ENCODE assay signal across 8 mouse cellular contexts in genomic region chr2:3229060-3229459, GRCm38 (mm10). TPM values are rescaled to one million over a fixed set of nuclear protein-coding genes. Genes with fewer than 3 reads are reported as not detected.
DNase-seq lines count a peak whose midpoint lies in the region; ATAC-seq and TF ChIP-seq lines count a peak whose summit lies in the region.

No protein-coding gene starts in this region.

- DNase-seq in 3T3-L1 (ENCODE audit: low read depth, low spot score), result peak; percentile 74
- DNase-seq in adrenal gland, adult 2 months, result peak; percentile 79
- peak; percentile 23 for DNase-seq in embryo, embryonic 11.5 days (ENCODE audit: low read depth, low spot score)
- DNase-seq in heart, adult 9 months (ENCODE audit: low spot score in 2 of 2), result peak; percentile 43 to 76
- peak; percentile 25 for DNase-seq in liver, adult 2 months (ENCODE audit: extremely low read depth, low read depth, low spot score)
- DNase-seq in testis, postnatal 14 days (ENCODE audit: low spot score), result peak; percentile 36

- WGBS in kidney, embryonic 15.5 days, result 11% methylated on average over 2 of the region's 2 CpGs
- 16% methylated on average over 2 of the region's 2 CpGs for WGBS in liver, adult 2 months
- 21% methylated on average over 2 of the region's 2 CpGs for WGBS in neural tube, embryonic 12.5 days

- ATAC-seq in kidney, embryonic 15.5 days (replicated peaks; ENCODE audit: low FRiP score), result peak; percentile 86
- peak; percentile 66; the same call in 1 of the 2 replicates for ATAC-seq in neural tube, embryonic 12.5 days (ENCODE audit: low FRiP score, low read depth)

- H3K9ac ChIP-seq in kidney, embryonic 15.5 days, result no peak overlapping the region
- no peak overlapping the region for H3K9ac ChIP-seq in liver, adult 2 months (ENCODE audit: low read depth, low read length)
- H3K9ac ChIP-seq in neural tube, embryonic 12.5 days, result no peak overlapping the region

- no peaks in the 10 kb centered on the region for H3K79me2 ChIP-seq in liver, adult 2 months (ENCODE audit: control insufficient read depth, insufficient read depth, low read length)

- H3K27me3 ChIP-seq in kidney, embryonic 15.5 days, result no peaks in the 10 kb centered on the region
- H3K27me3 ChIP-seq in liver, adult 2 months (ENCODE audit: control insufficient read depth, insufficient read depth, low read length), result no peaks in the 10 kb centered on the region
- H3K27me3 ChIP-seq in neural tube, embryonic 12.5 days (replicated peaks), result no peaks in the 10 kb centered on the region

- H3K36me3 ChIP-seq in kidney, embryonic 15.5 days, result peaks cover 34% of the 10 kb centered on the region
- no peaks in the 10 kb centered on the region for H3K36me3 ChIP-seq in liver, adult 2 months (ENCODE audit: control insufficient read depth, insufficient read depth, low read length)
- H3K36me3 ChIP-seq in neural tube, embryonic 12.5 days, result peaks cover 21% of the 10 kb centered on the region

- H3K27ac ChIP-seq in kidney, embryonic 15.5 days, result no peak overlapping the region
- no peak overlapping the region for H3K27ac ChIP-seq in liver, adult 2 months (replicated peaks; ENCODE audit: insufficient read depth, low read depth, low read length)
- no peak overlapping the region for H3K27ac ChIP-seq in neural tube, embryonic 12.5 days

- no peak overlapping the region for H3K4me2 ChIP-seq in kidney, embryonic 15.5 days
- H3K4me2 ChIP-seq in neural tube, embryonic 12.5 days (replicated peaks), result no peak overlapping the region

- no peak for TF ChIP-seq POLR2A in liver, adult 2 months (IDR thresholded peaks at IDR 0.05; ENCODE audit: extremely low read depth, insufficient read depth, low read length)

- H3K4me1 ChIP-seq in kidney, embryonic 15.5 days, result no peaks in the 10 kb centered on the region
- no peaks in the 10 kb centered on the region for H3K4me1 ChIP-seq in liver, adult 2 months (ENCODE audit: control insufficient read depth, insufficient read depth, low read length)
- no peaks in the 10 kb centered on the region for H3K4me1 ChIP-seq in neural tube, embryonic 12.5 days

- H3K4me3 ChIP-seq in kidney, embryonic 15.5 days (replicated peaks), result no peak overlapping the region
- H3K4me3 ChIP-seq in liver, adult 2 months (ENCODE audit: insufficient read depth, low read depth, low read length), result no peak overlapping the region
- H3K4me3 ChIP-seq in neural tube, embryonic 12.5 days, result no peak overlapping the region

- peak; percentile 87 for TF ChIP-seq CTCF in liver, adult 2 months (IDR thresholded peaks at IDR 0.05; ENCODE audit: low read depth, low read length)

- H3K9me3 ChIP-seq in kidney, embryonic 15.5 days (replicated peaks), result no peaks in the 10 kb centered on the region
- no peaks in the 10 kb centered on the region for H3K9me3 ChIP-seq in neural tube, embryonic 12.5 days

RNA-seq across cellular contexts. Expression of gene Nmt2, which starts 55.0 kb away (rescaled TPM):
- 10 to 100 TPM; 42.6 to 69.1 TPM for total RNA-seq in adrenal gland, adult 2 months (2021)
- 7.9 and 9.2 TPM in 2 replicates for polyA plus RNA-seq in adrenal gland, adult 2 months (2012; rRNA removed)
- polyA plus RNA-seq in kidney, embryonic 15.5 days (2015; fragmentation: Nextera tagmentation; extraction: Ambion mirVana), result 44.6 and 45.8 TPM in 2 replicates
- 13.2 and 16.4 TPM in 2 replicates for total RNA-seq in liver, adult 2 months (2014; rRNA removed)
- 5.1 and 5.4 TPM in 2 replicates for polyA plus RNA-seq in liver, adult 2 months (2012; rRNA removed)
- 55.4 and 57.9 TPM in 2 replicates for polyA plus RNA-seq in neural tube, embryonic 12.5 days (2016; fragmentation: Nextera tagmentation; extraction: Ambion mirVana)

Comparison
In these comparisons a context has a peak if more than half of its experiments do, and no peak if none do; other contexts are left out.
1. DNase-seq: peak in every context shown above with its lines; median percentile 79 in adrenal gland, adult 2 months; 74 in 3T3-L1; 60 in heart, adult 9 months; 36 in testis, postnatal 14 days; 25 in liver, adult 2 months; 23 in embryo, embryonic 11.5 days.